Mouse (Mus musculus) liver, embryonic 13.5 days (tissue): ENCODE measurements around the gene Mns1. TPM values are rescaled to one million over a fixed set of nuclear protein-coding genes. Genes with fewer than 3 reads are reported as not detected.
"Not testable (repeated sequence)": the region's sequence is repeated elsewhere in the genome, so short reads cannot be mapped to it uniquely, and the experiment has no call there.

Source experiments
- ATAC-seq: fragments of 200-750 bp; cut with Nextera tagmentation; 2 replicates; pipeline ENCODE4 v1.8.0; 2017; ENCODE audit warnings: low read depth, mild to moderate bottlenecking, moderate number of reproducible peaks, moderate library complexity
- DNase-seq: peaks from one replicate; pipeline ENCODE4 v3.0.0; 2022
- H3K27ac ChIP-seq: fragments of 300-500 bp; sonication (generic); 2 replicates; pipeline ENCODE4 v1.5.1; 2015; ENCODE audit warnings: moderate library complexity, mild to moderate bottlenecking, inconsistent platforms
- H3K27me3 ChIP-seq: fragments of 300-500 bp; sonication (generic); 2 replicates; pipeline ENCODE4 v1.6.1; 2015; ENCODE audit warnings: mild to moderate bottlenecking, inconsistent platforms
- H3K36me3 ChIP-seq: fragments of 300-500 bp; sonication (generic); 2 replicates; pipeline ENCODE4 v1.6.1; 2015; ENCODE audit warnings: mild to moderate bottlenecking, inconsistent platforms
- H3K4me1 ChIP-seq: fragments of 300-500 bp; sonication (generic); replicated peaks from 2 replicates; pipeline ENCODE4 v1.6.1; 2015; ENCODE audit warnings: inconsistent platforms
- H3K4me2 ChIP-seq: fragments of 300-500 bp; sonication (generic); 2 replicates; pipeline ENCODE4 v1.6.1; 2015; ENCODE audit warnings: inconsistent platforms, mild to moderate bottlenecking, moderate library complexity
- H3K4me3 ChIP-seq: fragments of 300-500 bp; sonication (generic); replicated peaks from 2 replicates; pipeline ENCODE4 v1.5.1; 2015; ENCODE audit warnings: mild to moderate bottlenecking, inconsistent platforms
- H3K9ac ChIP-seq: fragments of 300-500 bp; sonication (generic); 2 replicates; pipeline ENCODE4 v1.6.1; 2015; ENCODE audit warnings: mild to moderate bottlenecking, inconsistent platforms
- H3K9me3 ChIP-seq: fragments of 300-500 bp; sonication (generic); replicated peaks from 2 replicates; pipeline ENCODE4 v1.6.1; 2016; ENCODE audit warnings: inconsistent platforms
- WGBS: fragments of 180-500 bp; shearing (Covaris S2); methylation state at CpG from one replicate; pipeline ENCODE4 v1.1.7; 2015; ENCODE audit not compliant: insufficient replicate concordance; 5-methylcytosine and 5-hydroxymethylcytosine counted together
- polyA plus RNA-seq: library from polyadenylated mRNA; unstranded; fragments of >200 nt; fragmentation: Nextera tagmentation; extraction: Ambion mirVana; gene quantifications from 2 replicates; pipeline ENCODE4 v1.2.1, GENCODE M21; 2015

The Mns1 gene
- polyA plus RNA-seq, 1 experiment from 2014 or later, result 101 TPM

DNA sequence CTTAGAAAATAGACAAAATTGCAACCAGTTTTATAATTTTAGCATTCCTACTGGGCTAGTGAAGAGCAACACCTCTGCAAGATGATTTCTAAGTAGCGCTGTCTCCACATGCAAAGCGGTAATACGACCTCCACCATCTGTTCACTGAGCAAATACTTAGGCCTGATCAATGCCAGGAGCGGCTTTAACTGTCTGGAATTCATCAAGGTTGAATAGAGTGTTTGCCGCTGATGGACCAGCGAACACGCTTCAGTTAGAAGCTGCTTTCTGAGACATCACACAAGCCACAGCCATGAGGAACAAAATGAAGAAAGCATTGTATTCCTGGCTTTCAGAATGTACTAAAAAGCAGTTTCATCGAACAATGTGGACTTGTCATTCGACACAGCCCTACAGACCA lies 2.9 kb upstream of the Mns1 start:
- H3K4me2 ChIP-seq, result peak overlapping the region; percentile 34
- no peaks in the 10 kb centered on the region for H3K9me3 ChIP-seq
- peaks cover 35% of the 10 kb centered on the region for H3K4me1 ChIP-seq
- 0 out of 2 replicates have a peak, but pooled peaks cover 3% of the 10 kb centered on the region for H3K27me3 ChIP-seq
- DNase-seq, result no peak
- ATAC-seq, result no peak
- no peaks in the 10 kb centered on the region for H3K36me3 ChIP-seq
- H3K9ac ChIP-seq, result peak overlapping the region; percentile 13; the same call in 1 of the 2 replicates
- 82% methylated on average over 9 of the region's 9 CpGs for WGBS
- peak overlapping the region; percentile 29; the same call in 1 of the 2 replicates for H3K27ac ChIP-seq
- H3K4me3 ChIP-seq, result no peak overlapping the region

DNA sequence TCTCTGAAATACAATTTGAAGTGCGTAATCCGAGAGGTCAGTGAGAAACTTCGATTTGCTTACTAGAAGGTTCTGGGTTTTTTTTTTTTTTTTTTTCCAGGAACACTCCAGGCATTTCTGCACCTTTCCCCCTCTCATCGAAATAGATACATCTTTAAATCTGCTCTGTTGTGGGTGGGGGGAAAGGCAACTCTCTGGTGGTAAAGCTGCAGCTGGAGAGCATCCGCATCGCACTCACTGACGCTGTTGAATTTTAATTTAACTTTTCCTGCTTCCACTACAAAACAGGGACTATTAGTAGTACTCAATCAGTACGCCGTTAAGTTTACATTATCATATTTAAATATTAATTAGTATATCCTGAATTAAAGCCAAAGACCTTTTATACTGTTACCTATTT lies 938 bp downstream of the Mns1 start:
- H3K4me3 ChIP-seq, result peak overlapping the region; percentile 82
- no peak for ATAC-seq
- peak overlapping the region; percentile 86 for H3K9ac ChIP-seq
- H3K4me1 ChIP-seq, result peaks cover 68% of the 10 kb centered on the region
- 3% methylated on average over 9 of the region's 9 CpGs for WGBS
- peak overlapping the region; percentile 98 for H3K27ac ChIP-seq
- peaks cover 15% of the 10 kb centered on the region for H3K36me3 ChIP-seq
- H3K27me3 ChIP-seq, result no peaks in the 10 kb centered on the region
- H3K9me3 ChIP-seq, result no peaks in the 10 kb centered on the region
- DNase-seq, result no peak
- H3K4me2 ChIP-seq, result peak overlapping the region; percentile 89

DNA sequence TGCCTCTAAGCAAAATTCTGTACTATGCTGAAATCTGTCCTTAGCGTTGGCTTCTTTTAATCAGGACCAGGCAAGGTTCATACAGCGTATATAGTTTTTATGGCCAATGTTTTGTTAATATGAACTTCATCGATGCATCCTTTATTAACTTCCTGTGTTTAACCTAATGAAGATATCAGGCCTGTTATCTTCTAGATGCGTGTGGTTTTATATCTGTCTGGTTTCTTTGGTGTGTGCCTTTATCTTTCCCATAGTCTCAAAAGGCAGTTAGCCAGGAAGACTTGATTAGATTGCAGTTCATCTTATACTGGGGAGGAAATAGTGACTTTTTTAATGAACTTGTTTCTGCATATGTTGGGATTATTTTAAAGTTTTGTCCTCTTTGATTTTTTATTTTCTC lies 2.5 kb downstream of the Mns1 start:
- no peak for ATAC-seq
- H3K4me2 ChIP-seq, result peak overlapping the region; percentile 89
- H3K9ac ChIP-seq, result peak overlapping the region; percentile 86
- 40% methylated on average over 4 of the region's 4 CpGs for WGBS
- H3K4me1 ChIP-seq, result peaks cover 58% of the 10 kb centered on the region
- peak overlapping the region; percentile 82 for H3K4me3 ChIP-seq
- peak overlapping the region; percentile 98 for H3K27ac ChIP-seq
- H3K36me3 ChIP-seq, result peaks cover 30% of the 10 kb centered on the region
- no peak for DNase-seq
- H3K27me3 ChIP-seq, result no peaks in the 10 kb centered on the region
- no peaks in the 10 kb centered on the region for H3K9me3 ChIP-seq

DNA sequence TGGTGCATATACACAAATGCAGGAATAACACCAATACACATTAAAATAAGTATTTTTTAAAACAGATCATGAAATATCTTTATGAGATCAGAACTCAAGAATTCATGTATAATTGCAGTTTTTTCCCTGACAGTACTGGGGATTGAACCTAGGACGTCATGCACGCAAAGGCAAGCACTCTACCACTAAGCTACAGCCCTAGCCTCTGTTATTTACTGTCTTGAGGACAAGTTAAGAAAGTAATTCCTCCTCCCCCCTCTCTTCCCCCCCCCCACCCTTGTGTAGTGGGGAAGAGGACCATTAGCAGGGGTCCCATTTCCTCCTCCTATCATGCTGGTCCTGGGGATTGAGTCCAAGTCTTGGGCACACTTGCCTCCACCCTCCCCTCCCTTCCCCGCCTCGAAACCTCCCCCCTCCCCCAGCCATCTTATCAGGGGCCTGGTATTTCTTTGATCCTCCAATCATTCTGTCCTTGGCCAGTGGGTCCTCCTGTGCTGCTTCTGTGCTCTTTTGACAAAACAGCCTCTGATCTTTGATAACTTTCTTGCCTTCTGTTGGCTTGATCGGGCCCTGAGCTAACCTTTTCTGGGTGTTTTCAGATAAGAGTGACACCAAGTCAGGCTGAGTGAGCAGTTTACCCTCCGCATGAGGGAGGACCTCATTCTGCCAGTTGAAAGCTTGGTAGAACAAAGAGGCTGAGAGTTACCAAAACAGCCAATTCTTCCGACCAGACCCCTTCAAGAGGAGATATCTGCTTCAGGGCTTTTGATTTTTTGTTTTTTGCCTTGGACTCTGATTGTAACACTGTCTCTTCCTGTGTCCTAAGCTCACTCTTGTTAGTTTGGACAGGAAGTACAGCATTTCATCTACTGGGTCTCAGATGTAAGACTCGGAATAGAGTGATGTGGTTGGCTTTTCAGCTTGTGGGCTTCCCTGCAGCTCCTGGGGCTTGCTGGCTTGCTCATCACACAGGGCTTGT lies 3.4 kb downstream of the Mns1 start:
- Histone ChIP-seq H3K4me3 (peak overlapping the region; percentile 82), H3K27me3 (no peaks in the 10 kb centered on the region), H3K9ac (peak overlapping the region; percentile 63), H3K4me1 (peaks cover 53% of the 10 kb centered on the region), H3K9me3 (no peaks in the 10 kb centered on the region), H3K36me3 (peaks cover 39% of the 10 kb centered on the region), H3K27ac (peak overlapping the region; percentile 98), H3K4me2 (peak overlapping the region; percentile 89)
- peak; percentile 75 for DNase-seq
- WGBS, result 21% methylated on average over 8 of the region's 8 CpGs
- ATAC-seq, result peak; percentile 70

DNA sequence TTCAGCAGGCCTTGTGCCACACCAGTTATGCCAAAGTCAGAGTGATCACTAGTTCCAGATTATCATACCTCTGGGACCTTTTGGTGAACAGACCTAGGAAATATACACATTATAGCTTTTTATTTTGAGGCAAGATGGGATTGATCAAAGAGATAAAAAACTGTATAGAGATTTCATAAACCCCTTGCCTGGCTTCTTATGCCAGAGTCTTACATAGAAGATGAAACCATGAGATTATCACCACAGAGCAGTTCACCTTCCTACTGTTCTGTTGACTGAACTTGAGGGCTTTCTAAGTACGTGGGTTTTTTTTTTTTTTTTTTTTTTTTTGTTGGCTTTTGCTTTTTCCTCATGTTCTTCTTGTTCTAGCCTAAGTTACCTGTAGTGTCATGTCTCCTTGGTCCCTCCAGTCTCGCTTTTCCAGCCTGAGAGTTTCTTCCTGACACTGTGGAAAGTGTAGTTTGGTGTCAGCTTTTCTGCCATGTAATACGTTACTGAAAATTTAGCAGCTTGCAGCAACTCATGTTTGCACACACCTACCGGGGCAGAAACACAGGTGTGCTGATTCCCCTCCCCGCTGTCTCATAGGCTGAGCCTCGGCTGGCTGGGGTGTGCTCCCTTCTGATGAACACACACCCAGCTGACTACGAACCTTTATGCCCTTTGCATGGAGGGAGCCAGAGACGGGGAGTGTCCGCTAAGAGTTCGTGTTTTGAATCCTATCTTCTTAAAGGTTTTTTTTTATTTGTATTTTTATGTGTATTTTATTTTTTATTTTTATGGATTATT lies 4.3 kb downstream of the Mns1 start:
- Histone ChIP-seq H3K9ac (peak overlapping the region; percentile 63), H3K27ac (peak overlapping the region; percentile 98), H3K9me3 (no peaks in the 10 kb centered on the region), H3K4me1 (peaks cover 57% of the 10 kb centered on the region), H3K4me3 (peak overlapping the region; percentile 82), H3K27me3 (no peaks in the 10 kb centered on the region), H3K36me3 (peaks cover 48% of the 10 kb centered on the region), H3K4me2 (peak overlapping the region; percentile 89)
- ATAC-seq (no peak), DNase-seq (no peak)
- 46% methylated on average over 10 of the region's 10 CpGs for WGBS

DNA sequence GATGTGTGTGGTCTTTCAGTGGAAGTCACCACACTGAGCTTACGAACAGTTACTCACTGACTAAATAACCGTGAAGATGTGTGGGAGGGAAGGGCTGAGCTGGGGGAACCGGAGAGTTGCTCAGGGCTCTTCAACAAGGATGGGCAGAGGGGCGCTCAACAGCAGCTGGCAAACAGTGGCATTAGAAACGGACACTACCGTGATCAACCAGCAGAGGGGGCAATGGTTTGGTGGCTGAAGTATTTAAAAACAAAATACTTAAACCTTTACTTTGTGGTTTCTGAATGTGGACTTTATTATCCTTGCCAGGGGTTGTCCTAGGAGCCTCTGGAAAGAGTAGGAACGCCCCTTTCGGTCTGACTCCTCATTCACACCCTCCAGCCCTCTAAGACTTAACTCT lies 10.2 kb downstream of the Mns1 start:
- ATAC-seq, result no peak
- peaks cover 98% of the 10 kb centered on the region for H3K36me3 ChIP-seq
- no peaks in the 10 kb centered on the region for H3K9me3 ChIP-seq
- H3K9ac ChIP-seq, result no peak overlapping the region
- H3K27me3 ChIP-seq, result no peaks in the 10 kb centered on the region
- peak overlapping the region; percentile 62; the same call in 1 of the 2 replicates for H3K4me2 ChIP-seq
- peak overlapping the region; percentile 35; the same call in 1 of the 2 replicates for H3K27ac ChIP-seq
- no peak overlapping the region for H3K4me3 ChIP-seq
- H3K4me1 ChIP-seq, result peaks cover 62% of the 10 kb centered on the region
- DNase-seq, result no peak
- WGBS, result 53% methylated on average over 8 of the region's 8 CpGs

DNA sequence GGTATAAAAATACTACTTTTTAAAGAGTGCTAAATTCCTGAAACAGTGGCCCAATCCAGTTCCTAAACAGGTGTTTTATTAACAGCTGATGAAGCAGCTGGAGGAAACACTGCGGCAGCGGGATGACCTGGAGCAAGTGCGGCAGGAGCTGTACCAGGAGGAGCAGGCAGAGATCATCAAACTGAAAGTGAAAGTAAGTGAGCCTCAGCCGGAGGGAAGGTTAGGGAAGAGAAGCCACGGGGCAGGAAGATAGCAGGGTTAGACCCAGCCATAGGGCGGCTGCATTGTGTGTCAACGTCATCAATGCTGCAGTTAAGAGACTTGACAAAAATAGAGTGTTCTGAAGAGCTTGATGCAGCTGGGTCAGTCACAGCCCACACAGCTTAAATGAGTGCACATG lies 11.6 kb downstream of the Mns1 start:
- H3K4me2 ChIP-seq, result peak overlapping the region; percentile 62
- DNase-seq (no peak), ATAC-seq (peak; percentile 71; the same call in 1 of the 2 replicates)
- peaks cover 99% of the 10 kb centered on the region for H3K36me3 ChIP-seq
- peak overlapping the region; percentile 40 for H3K27ac ChIP-seq
- H3K4me3 ChIP-seq, result peak overlapping the region; percentile 42
- no peaks in the 10 kb centered on the region for H3K9me3 ChIP-seq
- peak overlapping the region; percentile 53 for H3K9ac ChIP-seq
- no peaks in the 10 kb centered on the region for H3K27me3 ChIP-seq
- 38% methylated on average over 7 of the region's 7 CpGs for WGBS
- peaks cover 55% of the 10 kb centered on the region for H3K4me1 ChIP-seq

DNA sequence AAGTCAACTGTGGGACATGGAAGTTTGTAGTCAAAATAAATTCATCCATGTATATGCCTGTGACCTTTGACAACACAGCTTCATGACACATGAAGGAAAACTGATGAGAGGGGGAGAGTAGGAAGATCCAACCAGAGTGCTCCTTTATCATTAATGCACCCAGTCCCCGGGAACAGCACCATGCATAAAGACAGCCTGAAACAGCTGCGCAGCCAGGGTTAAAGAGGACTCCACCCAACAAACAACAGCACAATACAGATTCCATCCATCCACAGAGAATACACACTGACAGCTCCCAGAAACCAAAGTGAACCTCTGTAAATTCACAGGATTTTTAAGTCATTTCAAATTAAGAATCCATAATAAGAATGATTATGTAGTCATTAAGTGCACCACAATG lies 12.0 kb downstream of the Mns1 start:
- Histone ChIP-seq H3K4me3 (peak overlapping the region; percentile 42), H3K36me3 (peaks cover 99% of the 10 kb centered on the region), H3K9ac (0 out of 2 replicates have a peak overlapping the region, but pooled peaks have one; percentile 53)

DNA sequence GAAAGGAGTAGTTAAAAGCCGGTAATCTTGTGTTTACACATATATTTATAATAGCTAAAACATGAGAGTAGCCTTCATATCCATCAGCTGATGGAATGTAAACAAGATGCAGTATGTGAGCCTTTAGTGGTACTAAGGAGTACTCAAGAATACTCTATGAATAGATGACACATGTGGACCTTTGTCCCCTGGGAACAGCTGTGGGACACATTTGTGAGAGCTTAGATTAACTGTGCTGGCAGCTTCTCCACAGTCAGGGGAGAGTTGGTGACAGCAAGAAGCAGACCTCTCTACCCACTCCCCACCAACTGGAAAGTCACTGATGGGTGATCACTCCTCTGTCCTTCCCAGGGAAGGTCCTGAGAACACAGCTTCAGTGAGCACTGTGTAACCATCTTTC lies 12.6 kb downstream of the Mns1 start:
- Histone ChIP-seq H3K27ac (peak overlapping the region; percentile 37; the same call in 1 of the 2 replicates), H3K4me2 (no peak overlapping the region), H3K9me3 (no peaks in the 10 kb centered on the region), H3K4me1 (peaks cover 55% of the 10 kb centered on the region), H3K4me3 (no peak overlapping the region), H3K36me3 (peaks cover 99% of the 10 kb centered on the region), H3K27me3 (no peaks in the 10 kb centered on the region), H3K9ac (no peak overlapping the region)
- 82% methylated on average over 1 of the region's 1 CpGs for WGBS
- ATAC-seq (no peak), DNase-seq (no peak)

More for the DNA sequence above, 12.0 kb downstream of the Mns1 start:
- ATAC-seq (no peak; the same call in 1 of the 2 replicates), DNase-seq (no peak)
- Histone ChIP-seq H3K4me1 (peaks cover 55% of the 10 kb centered on the region), H3K27ac (peak overlapping the region; percentile 40), H3K9me3 (no peaks in the 10 kb centered on the region), H3K4me2 (peak overlapping the region; percentile 62), H3K27me3 (no peaks in the 10 kb centered on the region)
- WGBS, result 65% methylated on average over 2 of the region's 2 CpGs

DNA sequence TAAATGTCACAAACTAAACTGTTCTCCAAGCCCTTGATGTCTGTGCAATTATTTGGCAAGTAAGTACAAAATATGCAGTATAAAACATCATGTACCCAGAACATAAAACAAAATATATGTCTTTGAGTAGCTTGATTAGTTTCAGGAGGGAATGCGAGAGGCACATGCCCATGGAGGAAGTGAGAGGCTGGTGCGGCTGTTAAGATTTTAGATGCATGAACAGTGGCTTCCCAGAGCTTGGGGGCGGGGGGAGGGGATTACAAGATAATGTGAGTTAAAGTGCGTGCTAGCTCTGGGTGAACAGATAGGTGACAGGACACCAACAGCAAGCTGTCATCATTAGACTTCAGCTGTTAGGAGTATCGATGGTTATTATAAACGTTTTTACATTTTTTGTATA lies 13.3 kb downstream of the Mns1 start:
- peaks cover 98% of the 10 kb centered on the region for H3K36me3 ChIP-seq
- no peak overlapping the region for H3K9ac ChIP-seq
- H3K9me3 ChIP-seq, result no peaks in the 10 kb centered on the region
- ATAC-seq (no peak), DNase-seq (no peak)
- no peak overlapping the region for H3K4me3 ChIP-seq
- H3K4me1 ChIP-seq, result peaks cover 53% of the 10 kb centered on the region
- H3K27ac ChIP-seq, result no peak overlapping the region
- 21% methylated on average over 6 of the region's 6 CpGs for WGBS
- H3K27me3 ChIP-seq, result no peaks in the 10 kb centered on the region
- H3K4me2 ChIP-seq, result no peak overlapping the region

DNA sequence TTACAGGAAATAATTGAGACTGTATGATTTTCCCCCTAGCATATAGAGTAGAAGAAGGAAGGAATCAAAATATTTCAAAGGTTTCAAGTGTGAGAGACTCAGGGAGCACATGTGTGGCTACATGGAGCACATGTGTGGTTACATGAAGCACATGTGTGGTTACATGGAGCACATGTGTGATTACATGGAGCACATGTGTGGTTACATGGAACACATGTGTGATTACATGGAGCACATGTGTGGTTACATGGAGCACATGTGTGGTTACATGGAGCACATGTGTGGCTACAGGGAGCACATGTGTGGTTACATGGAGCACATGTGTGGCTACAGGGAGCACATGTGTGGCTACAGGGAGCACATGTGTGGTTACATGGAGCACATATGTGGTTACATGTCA lies 16.5 kb downstream of the Mns1 start:
- DNase-seq, H3K27me3 ChIP-seq, H3K9ac ChIP-seq, ATAC-seq, H3K27ac ChIP-seq, H3K4me3 ChIP-seq, H3K9me3 ChIP-seq, H3K4me2 ChIP-seq: not testable (repeated sequence)
- Histone ChIP-seq H3K4me1 (peaks cover 22% of the 10 kb centered on the region), H3K36me3 (peaks cover 97% of the 10 kb centered on the region)
